Mouse (Mus musculus) liver, embryonic 15.5 days (tissue): ENCODE data around the gene Igsf3. TPM values are rescaled to one million over a fixed set of nuclear protein-coding genes. Genes with fewer than 3 reads are reported as not detected.

Source experiments
- ATAC-seq: fragments of 200-750 bp; cut with Nextera tagmentation; 2 replicates; pipeline ENCODE4 v1.8.0; 2017; ENCODE audit warnings: moderate number of reproducible peaks, mild to moderate bottlenecking, moderate library complexity; ENCODE audit not compliant: insufficient read depth
- H3K27ac ChIP-seq: fragments of 300-500 bp; sonication (generic); replicated peaks from 2 replicates; pipeline ENCODE4 v1.5.1; 2015; ENCODE audit warnings: mild to moderate bottlenecking, inconsistent platforms
- H3K27me3 ChIP-seq: fragments of 300-500 bp; sonication (generic); 2 replicates; pipeline ENCODE4 v1.6.1; 2015; ENCODE audit warnings: mild to moderate bottlenecking, inconsistent platforms
- H3K36me3 ChIP-seq: fragments of 300-500 bp; sonication (generic); replicated peaks from 2 replicates; pipeline ENCODE4 v1.6.1; 2015; ENCODE audit warnings: moderate library complexity, mild to moderate bottlenecking, inconsistent platforms
- H3K4me1 ChIP-seq: fragments of 300-500 bp; sonication (generic); replicated peaks from 2 replicates; pipeline ENCODE4 v1.6.1; 2015; ENCODE audit warnings: inconsistent platforms
- H3K4me2 ChIP-seq: fragments of 300-500 bp; sonication (generic); 2 replicates; pipeline ENCODE4 v1.6.1; 2015; ENCODE audit warnings: moderate library complexity, mild to moderate bottlenecking, inconsistent platforms
- H3K4me3 ChIP-seq: fragments of 300-500 bp; sonication (generic); replicated peaks from 2 replicates; pipeline ENCODE4 v1.5.1; 2015; ENCODE audit warnings: mild to moderate bottlenecking, inconsistent platforms
- H3K9ac ChIP-seq: fragments of 300-500 bp; sonication (generic); 2 replicates; pipeline ENCODE4 v1.6.1; 2015; ENCODE audit warnings: moderate library complexity, mild to moderate bottlenecking, inconsistent platforms
- H3K9me3 ChIP-seq: fragments of 300-500 bp; sonication (generic); replicated peaks from 2 replicates; pipeline ENCODE4 v1.6.1; 2016; ENCODE audit warnings: inconsistent platforms
- WGBS: fragments of 180-500 bp; shearing (Covaris S2); methylation state at CpG from one replicate; pipeline ENCODE4 v1.1.7; 2015; ENCODE audit warnings: mixed read lengths; ENCODE audit not compliant: insufficient replicate concordance; 5-methylcytosine and 5-hydroxymethylcytosine counted together
- polyA plus RNA-seq: library from polyadenylated mRNA; unstranded; fragments of >200 nt; fragmentation: Nextera tagmentation; extraction: Ambion mirVana; gene quantifications from 2 replicates; pipeline ENCODE4 v1.2.1, GENCODE M21; 2015

Igsf3 gene
- polyA plus RNA-seq, 1 experiment from 2014 or later = 4.5 TPM

DNA sequence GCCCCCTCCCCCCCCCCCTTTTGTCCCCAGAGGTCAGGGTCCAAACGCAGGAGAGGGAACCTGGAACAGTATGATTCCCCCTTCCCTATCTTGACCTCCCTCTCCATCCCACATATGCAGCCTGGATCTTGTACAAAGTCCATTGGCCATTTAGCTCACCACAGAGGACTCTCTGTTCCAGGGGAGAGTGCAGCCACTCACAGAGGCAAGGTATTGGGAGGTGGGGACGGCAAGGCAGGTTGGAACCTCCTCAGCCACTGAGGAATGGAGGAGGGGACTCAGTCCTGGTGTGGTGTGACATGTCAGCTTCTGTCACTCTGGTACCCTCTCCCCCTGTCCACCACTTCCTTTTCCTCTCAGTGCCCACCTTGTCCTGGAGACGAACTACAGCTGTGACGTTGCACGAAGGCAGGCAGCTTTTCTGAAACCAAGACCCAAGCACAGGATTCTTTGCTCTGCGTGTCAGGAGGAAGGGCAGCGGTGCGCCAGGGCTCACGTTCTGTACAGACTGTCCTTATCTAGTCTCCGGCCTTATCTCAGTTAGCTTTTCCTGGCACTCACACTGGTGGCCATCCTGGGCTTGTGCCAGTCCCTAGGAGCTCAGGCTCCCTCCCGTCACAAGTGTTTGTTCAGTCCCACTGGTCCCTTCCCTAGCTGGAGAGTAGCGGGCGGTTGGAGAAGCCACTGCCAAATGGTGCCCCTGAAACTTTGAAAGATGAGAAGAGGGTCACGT, 130.3 kb downstream of the Igsf3 start:
- ATAC-seq = peak; percentile 35; the same call in 1 of the 2 replicates
- H3K9me3 ChIP-seq = no peaks in the 10 kb centered on the region
- H3K4me3 ChIP-seq = no peak overlapping the region
- no peaks in the 10 kb centered on the region for H3K36me3 ChIP-seq
- peaks cover 14% of the 10 kb centered on the region for H3K4me1 ChIP-seq
- H3K27me3 ChIP-seq = no peaks in the 10 kb centered on the region
- H3K4me2 ChIP-seq = no peak overlapping the region
- 0 out of 2 replicates have a peak overlapping the region, but pooled peaks have one; percentile 0 for H3K27ac ChIP-seq
- no peak overlapping the region for H3K9ac ChIP-seq
- WGBS = 18% methylated on average over 14 of the region's 14 CpGs

DNA sequence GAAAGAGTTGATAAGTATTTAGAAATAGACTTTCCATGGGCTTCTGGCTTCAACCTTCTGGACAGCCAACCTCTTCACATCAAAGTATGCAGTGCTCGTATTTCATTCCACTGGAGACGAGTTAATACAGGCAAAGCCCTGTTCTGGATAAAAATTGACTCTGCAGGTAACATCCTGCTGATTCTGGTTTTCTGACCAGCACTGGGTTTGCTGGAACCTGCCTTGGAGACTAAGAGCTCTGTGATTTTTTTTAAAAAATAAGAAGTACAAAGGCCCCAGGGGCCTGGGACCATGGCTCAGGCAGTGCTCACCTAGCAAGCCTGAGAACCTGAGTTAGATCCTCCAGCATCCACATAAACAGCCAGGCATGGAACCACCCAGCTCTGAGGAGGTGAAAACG, 130.9 kb downstream of the Igsf3 start:
- Histone ChIP-seq H3K9me3 (no peaks in the 10 kb centered on the region), H3K27me3 (no peaks in the 10 kb centered on the region), H3K9ac (no peak overlapping the region), H3K4me1 (peaks cover 14% of the 10 kb centered on the region), H3K4me2 (no peak overlapping the region), H3K4me3 (no peak overlapping the region), H3K36me3 (no peaks in the 10 kb centered on the region), H3K27ac (no peak overlapping the region)
- WGBS = 55% methylated on average over 3 of the region's 3 CpGs
- no peak for ATAC-seq

DNA sequence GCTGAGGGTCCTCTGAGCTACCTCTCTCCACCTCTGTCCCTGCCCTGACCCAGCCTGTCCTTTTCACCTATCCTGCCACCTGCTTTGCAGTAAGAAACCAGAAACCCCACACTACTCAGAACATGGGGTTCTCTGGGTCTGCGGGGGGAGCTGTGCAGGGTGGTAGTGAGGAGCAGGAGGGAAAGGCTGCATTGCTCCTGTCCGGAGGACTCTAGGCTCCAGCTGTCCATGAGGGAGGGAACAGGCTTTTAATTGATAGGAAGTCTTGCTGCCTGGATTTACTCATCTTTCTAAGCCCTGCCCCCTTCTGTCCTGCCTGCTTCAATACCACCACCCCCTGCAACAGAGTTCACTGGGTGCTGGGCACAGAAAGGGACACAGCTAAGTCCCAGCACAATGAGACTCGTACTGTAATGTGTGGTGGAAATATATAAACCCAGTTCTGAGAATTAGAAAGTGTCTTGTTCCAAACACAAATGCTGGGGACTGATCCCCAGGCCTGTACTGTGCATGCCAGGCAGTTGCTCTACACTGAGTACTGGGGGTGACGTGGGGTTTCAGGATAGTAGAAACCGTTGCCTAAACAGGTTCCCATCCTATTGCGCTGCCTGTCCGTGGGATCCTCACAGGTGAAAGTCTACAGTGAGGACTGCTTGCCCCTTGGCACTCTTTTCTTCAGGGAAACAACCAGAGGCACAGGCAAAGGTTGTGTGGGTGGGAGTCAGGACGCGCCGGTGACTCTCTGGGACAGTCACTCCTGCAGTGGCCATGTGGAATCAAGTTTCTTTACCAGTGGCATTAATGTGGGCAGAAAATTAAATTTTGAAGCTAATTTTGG, 133.0 kb downstream of the Igsf3 start:
- no peaks in the 10 kb centered on the region for H3K36me3 ChIP-seq
- H3K4me3 ChIP-seq = no peak overlapping the region
- WGBS = 72% methylated on average over 10 of the region's 10 CpGs
- peaks cover 25% of the 10 kb centered on the region for H3K4me1 ChIP-seq
- H3K4me2 ChIP-seq = no peak overlapping the region
- no peak for ATAC-seq
- H3K27me3 ChIP-seq = no peaks in the 10 kb centered on the region
- H3K9me3 ChIP-seq = no peaks in the 10 kb centered on the region
- H3K27ac ChIP-seq = no peak overlapping the region
- H3K9ac ChIP-seq = no peak overlapping the region

DNA sequence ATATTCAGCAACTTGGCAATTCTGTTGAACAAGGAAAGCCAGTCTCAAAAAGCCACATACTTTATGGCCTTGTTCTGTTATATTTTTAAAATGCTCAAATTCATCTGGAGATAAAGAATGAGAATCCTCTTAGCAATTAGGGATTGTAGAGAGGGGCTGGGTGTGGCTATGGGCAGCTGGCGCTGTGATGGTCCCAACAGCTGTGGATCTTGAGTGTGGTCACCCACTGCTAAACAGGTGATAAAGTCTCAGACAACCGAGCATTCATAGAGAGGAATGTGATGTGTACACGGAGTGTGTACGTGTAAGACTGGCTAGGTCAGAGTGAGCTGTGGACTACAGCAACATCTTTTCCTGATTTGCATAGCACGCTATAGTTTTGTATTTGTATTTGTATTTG, 133.7 kb downstream of the Igsf3 start:
- H3K36me3 ChIP-seq = no peaks in the 10 kb centered on the region
- H3K27ac ChIP-seq = no peak overlapping the region
- H3K4me3 ChIP-seq = no peak overlapping the region
- WGBS = 67% methylated on average over 5 of the region's 5 CpGs
- no peak for ATAC-seq
- peaks cover 25% of the 10 kb centered on the region for H3K4me1 ChIP-seq
- H3K9me3 ChIP-seq = no peaks in the 10 kb centered on the region
- H3K9ac ChIP-seq = no peak overlapping the region
- H3K4me2 ChIP-seq = no peak overlapping the region
- H3K27me3 ChIP-seq = no peaks in the 10 kb centered on the region

Other genes with a start within 250 kb of the Igsf3 start
- 0.10 and 0.15 TPM in 2 replicates for gene Cd2, start 89.1 kb upstream of the Igsf3 start, polyA plus RNA-seq
- gene Atp1a1, start 227.6 kb downstream of the Igsf3 start, polyA plus RNA-seq = 41.9 and 44.5 TPM in 2 replicates